Mouse (Mus musculus): Measurements from ENCODE around the gene Pigf.

The Pigf gene

GRCm38 (mm10) chr17:87036141-87037073, 11.2 kb upstream of the Pigf start:
- no peak for DNase-seq (ENCODE audit: low spot score)

- no peak for DNase-seq (ENCODE audit: low spot score)
Measured at GRCm38 (mm10) chr17:87024491-87025242, 539 bp downstream of the Pigf start.

- DNase-seq (ENCODE audit: low spot score) = no peak
Measured at GRCm38 (mm10) chr17:87019692-87020091, 5.5 kb downstream of the Pigf start.

GRCm38 (mm10) chr17:87011301-87012019, 13.7 kb downstream of the Pigf start:
- DNase-seq (ENCODE audit: low spot score) = no peak

- DNase-seq (ENCODE audit: low spot score) = no peak
Measured at GRCm38 (mm10) chr17:87008950-87009349, 16.3 kb downstream of the Pigf start.

GRCm38 (mm10) chr17:86997323-86997722, 27.9 kb downstream of the Pigf start:
- no peak for DNase-seq (ENCODE audit: low spot score)

- DNase-seq (ENCODE audit: low spot score) = no peak
Measured at GRCm38 (mm10) chr17:86991306-86991705, 33.9 kb downstream of the Pigf start.

- DNase-seq (ENCODE audit: low spot score) = no peak
Measured at GRCm38 (mm10) chr17:86988601-86989184, 36.5 kb downstream of the Pigf start.

GRCm38 (mm10) chr17:86988161-86988560, 37.0 kb downstream of the Pigf start:
- DNase-seq (ENCODE audit: low spot score) = no peak

- DNase-seq (ENCODE audit: low spot score) = no peak
Measured at GRCm38 (mm10) chr17:86986449-86987138, 38.6 kb downstream of the Pigf start.

- no peak for DNase-seq (ENCODE audit: low spot score)
Measured at GRCm38 (mm10) chr17:86982497-86982896, 42.7 kb downstream of the Pigf start.

- no peak for DNase-seq (ENCODE audit: low spot score)
Measured at GRCm38 (mm10) chr17:86981701-86982100, 43.5 kb downstream of the Pigf start.

- no peak for DNase-seq (ENCODE audit: low spot score)
Measured at GRCm38 (mm10) chr17:86981205-86981604, 44.0 kb downstream of the Pigf start.

- no peak for DNase-seq (ENCODE audit: low spot score)
Measured at GRCm38 (mm10) chr17:86978496-86978895, 46.7 kb downstream of the Pigf start.

GRCm38 (mm10) chr17:86976387-86976786, 48.8 kb downstream of the Pigf start:
- DNase-seq (ENCODE audit: low spot score) = no peak

- DNase-seq (ENCODE audit: low spot score) = no peak
Measured at GRCm38 (mm10) chr17:86973097-86973496, 52.1 kb downstream of the Pigf start.

- no peak for DNase-seq (ENCODE audit: low spot score)
Measured at GRCm38 (mm10) chr17:86971860-86972259, 53.3 kb downstream of the Pigf start.

GRCm38 (mm10) chr17:86971036-86971435, 54.2 kb downstream of the Pigf start:
- DNase-seq (ENCODE audit: low spot score) = no peak

GRCm38 (mm10) chr17:86970026-86970750, 55.0 kb downstream of the Pigf start:
- no peak for DNase-seq (ENCODE audit: low spot score)

GRCm38 (mm10) chr17:86969582-86969981, 55.6 kb downstream of the Pigf start:
- no peak for DNase-seq (ENCODE audit: low spot score)

- no peak for DNase-seq (ENCODE audit: low spot score)
Measured at GRCm38 (mm10) chr17:86968581-86968980, 56.6 kb downstream of the Pigf start.

All from urinary bladder, postnatal 10 days (tissue).